Mouse (Mus musculus) layer of hippocampus, adult 2 months (tissue): ENCODE data around the gene Fdps. TPM values are rescaled to one million over a fixed set of nuclear protein-coding genes. Genes with fewer than 3 reads are reported as not detected.

Experiments
- DNase-seq, 2 experiments: peaks; one replicate each; pipeline ENCODE4 v3.0.0; 2022; ENCODE audit warnings: low spot score in 2 of 2
- H3K27ac ChIP-seq: fragments of 200-600 bp; 2 replicates; pipeline ENCODE4 v1.8.1; 2022
- H3K4me3 ChIP-seq: fragments of 200-600 bp; 2 replicates; pipeline ENCODE4 v1.8.1; 2022; ENCODE audit warnings: mild to moderate bottlenecking
- CTCF ChIP-seq: fragments of 200-600 bp; conservative IDR thresholded peaks from 2 replicates; pipeline ENCODE4 v1.8.1; 2022; ENCODE audit warnings: antibody characterized with exemption, mild to moderate bottlenecking, moderate library complexity
- long read RNA-seq, 2 experiments: library from polyadenylated mRNA; stranded (forward); transcript quantifications; one replicate each; pipeline ENCODE4 v2.0.0; 2021; ENCODE audit warnings: borderline mapping rate in 2 of 2
- total RNA-seq, 2 experiments: library from RNA; stranded (reverse); gene quantifications; 2 replicates each; pipeline ENCODE4 v1.2.3; 2021

The Fdps gene
- total RNA-seq, result 10 to 100 TPM; 72.5 to 78.4 TPM
- long read RNA-seq, experiment 1, transcript Fdps-201 (10 exons, 1,237 nt), result major isoform, 28 of 35 reads
- long read RNA-seq, experiment 1, partial matches to known transcripts, result 6 of 35 reads
- long read RNA-seq, experiment 1, other reads (novel, unspliced or antisense), result 0 of 35 reads
- long read RNA-seq, experiment 2, transcript Fdps-201 (10 exons, 1,237 nt), result major isoform, 34 of 42 reads
- long read RNA-seq, experiment 2, partial matches to known transcripts, result 5 of 42 reads
- long read RNA-seq, experiment 2, other reads (novel, unspliced or antisense), result 2 of 42 reads

DNA sequence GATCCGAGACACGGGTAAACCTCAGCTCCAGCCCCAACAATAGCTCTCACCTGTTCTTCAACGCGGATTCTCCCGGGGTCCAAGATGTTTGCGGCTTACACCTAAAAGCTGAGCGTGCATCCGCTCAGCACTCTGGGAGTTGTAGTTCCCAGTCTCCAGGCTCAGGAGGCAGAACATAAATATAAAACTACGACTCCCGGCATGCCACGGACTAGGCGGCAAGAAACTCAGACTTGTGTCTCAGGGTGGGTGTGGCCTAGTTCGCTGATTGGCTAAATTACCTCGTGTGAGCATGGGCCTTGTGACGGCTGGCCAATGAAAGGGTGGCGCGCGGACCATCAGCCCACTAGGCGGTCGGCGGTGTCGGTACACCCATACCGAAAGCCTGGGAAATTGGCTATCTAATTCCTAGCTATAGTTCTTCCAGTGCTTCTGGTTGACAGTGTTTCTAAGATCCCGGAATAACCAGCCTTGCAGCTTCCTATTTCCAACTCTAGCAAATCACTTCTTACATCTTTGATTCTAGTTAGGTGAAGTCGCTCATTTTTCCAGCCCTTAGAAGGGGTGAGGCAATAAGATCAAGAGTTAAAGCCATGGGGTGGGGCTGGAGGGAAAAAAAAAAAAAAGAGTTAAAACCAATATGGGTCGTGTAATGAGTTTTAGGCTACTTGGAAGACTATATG is at the start of gene Fdps:
Fdps (minus strand) TSS at position 148 of the 683 bp plus-strand sequence.
- Histone ChIP-seq H3K27ac (peak within 1 kb of the TSS; percentile 85), H3K4me3 (peak within 1 kb of the TSS; percentile 76)

DNA sequence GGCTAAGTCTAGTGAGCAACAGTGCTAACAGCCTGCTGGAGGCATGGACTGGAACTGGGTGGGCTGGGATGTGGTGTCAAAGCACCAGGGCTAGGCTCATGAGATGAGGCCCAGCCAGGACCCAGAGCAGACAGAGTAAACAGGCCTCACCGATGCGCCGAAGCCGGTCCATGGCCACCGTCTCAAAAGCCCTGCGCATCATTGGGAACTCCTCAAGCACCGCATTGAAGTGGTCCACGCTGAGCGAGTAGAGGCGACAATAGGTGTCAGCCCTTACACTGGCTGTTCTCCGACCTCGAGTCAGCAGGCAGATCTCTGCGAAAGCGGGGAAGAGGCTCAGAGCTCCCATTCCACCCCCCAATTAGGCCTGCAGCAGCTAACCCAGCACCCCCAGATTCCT is 46.8 kb upstream of the Fdps start:
- no peak for TF ChIP-seq CTCF
- H3K4me3 ChIP-seq, result no peak overlapping the region
- DNase-seq, result no peak
- no peak overlapping the region for H3K27ac ChIP-seq

More for the DNA sequence above, at the start of gene Fdps:
- DNase-seq, result peak; percentile 93 to 99
- TF ChIP-seq CTCF, result peak; percentile 67

DNA sequence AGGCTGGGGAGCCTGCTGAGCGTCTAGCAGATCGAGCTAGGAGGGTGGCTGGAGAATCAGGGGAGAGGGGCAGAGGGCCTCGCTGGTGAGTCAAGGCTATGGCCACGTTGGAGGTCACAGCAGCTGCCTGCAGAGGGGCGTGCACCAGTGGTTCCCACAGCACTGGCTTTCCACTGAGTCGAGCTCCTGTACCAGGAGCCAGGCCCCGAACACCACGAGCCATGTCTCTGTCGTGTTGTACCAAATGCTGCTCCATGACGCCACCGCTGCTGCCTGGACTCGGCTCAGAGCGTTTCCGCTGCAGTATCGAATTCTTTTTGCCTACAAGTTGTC is 46.2 kb upstream of the Fdps start:
- DNase-seq, result no peak
- Histone ChIP-seq H3K27ac (no peak overlapping the region), H3K4me3 (no peak overlapping the region)
- no peak for TF ChIP-seq CTCF

DNA sequence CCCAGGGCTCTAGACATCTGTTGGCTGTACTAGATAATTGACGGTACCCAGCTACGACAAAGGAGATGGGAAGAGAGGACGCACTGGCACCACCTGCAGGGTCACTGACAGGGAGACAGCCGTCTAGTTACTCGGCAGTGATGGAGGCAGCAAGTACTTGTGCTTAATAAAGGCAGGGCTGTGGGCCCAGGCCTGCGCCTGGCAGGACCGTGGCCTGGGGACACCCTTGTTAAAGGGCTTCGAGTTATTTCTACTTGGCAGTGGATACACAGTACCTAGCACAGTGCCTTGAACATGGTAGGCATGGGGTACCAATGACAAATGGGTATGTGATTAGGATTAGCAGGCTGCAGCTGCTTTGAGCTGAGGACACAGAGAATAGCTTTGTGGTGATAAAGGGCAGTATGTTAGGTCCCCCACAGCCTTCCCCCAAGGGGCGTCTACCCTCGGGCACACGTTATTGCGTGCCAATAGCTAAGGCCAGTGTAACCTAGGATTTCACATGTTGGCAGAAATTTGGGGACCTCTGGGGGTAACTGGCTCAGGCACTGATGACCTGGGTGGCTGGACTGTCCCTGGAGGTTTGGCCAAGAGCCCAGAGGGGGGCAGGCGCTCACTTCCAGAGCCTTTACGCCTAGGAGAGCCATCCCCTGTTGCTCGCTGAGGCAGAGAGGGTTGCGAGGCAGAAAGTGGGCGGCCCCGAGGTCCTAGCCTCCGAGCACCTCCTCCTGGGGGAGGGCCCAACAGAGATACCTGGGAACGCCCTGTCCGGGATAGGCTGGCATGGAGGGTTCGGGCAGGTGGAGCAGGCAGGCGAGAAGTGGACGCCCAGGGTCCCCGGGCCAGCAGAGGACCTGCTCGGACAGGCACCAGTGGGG is 45.6 kb upstream of the Fdps start:
- no peak for DNase-seq
- TF ChIP-seq CTCF, result no peak
- Histone ChIP-seq H3K4me3 (no peak overlapping the region), H3K27ac (no peak overlapping the region)

DNA sequence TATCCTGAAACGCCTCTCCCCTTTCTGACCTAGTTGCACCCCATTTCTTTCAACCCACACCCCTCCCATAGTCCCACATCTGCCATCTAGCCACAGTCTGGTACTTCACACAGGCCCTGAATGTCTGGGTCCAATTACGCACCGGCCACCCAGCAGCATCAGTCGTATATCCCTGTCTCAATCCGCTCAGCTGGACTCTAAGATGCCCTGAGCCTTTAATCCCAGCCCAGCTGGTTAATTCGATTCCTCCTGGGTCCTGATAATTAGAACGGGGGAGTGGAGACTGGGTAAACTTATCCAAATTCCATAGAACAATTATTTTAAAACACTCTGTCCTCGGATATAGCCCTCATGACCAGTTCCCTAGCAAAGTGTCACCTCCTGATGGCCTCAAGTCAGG is 43.8 kb upstream of the Fdps start:
- DNase-seq, result no peak
- H3K4me3 ChIP-seq, result no peak overlapping the region
- no peak for TF ChIP-seq CTCF
- no peak overlapping the region for H3K27ac ChIP-seq

DNA sequence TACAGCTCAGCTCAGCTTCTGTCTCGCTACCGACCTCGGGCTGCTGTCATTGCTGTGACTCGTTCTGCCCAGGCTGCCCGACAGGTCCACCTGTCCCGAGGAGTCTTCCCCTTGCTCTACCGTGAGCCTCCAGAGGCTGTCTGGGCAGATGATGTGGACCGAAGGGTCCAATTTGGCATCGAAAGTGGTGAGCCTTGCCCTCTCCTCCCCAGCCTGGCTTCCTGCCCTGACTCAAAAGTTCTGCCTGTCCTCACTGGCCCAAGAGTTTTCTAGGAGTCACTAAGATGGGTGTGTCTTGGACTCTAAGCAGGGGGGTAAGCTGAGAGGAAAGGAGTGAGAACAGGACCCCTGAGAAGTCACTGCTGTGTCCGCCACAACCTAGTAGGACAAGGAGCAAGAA is 43.1 kb upstream of the Fdps start:
- no peak for TF ChIP-seq CTCF

DNA sequence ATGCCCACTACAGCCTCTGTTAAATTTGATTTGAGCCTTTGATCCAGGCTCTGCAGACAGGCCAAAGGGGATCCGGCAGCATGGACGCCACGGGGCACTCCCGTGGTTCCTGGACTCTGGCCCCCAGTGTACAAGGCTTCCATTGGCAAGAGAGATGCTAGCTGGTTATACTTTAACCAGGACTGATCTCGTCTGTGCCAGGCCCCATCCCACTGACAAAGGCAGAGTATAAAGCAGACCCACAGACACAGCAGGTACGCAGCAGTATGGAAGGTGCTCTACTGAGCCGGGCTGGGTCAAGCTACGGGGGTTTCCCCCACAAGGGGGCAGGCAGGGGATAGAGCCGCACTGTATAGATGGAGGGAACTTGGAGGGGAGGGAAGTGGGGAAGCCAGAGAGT is 34.6 kb upstream of the Fdps start:
- no peak overlapping the region for H3K4me3 ChIP-seq
- TF ChIP-seq CTCF, result no peak
- DNase-seq, result no peak

More for the DNA sequence above, 43.1 kb upstream of the Fdps start:
- Histone ChIP-seq H3K27ac (no peak overlapping the region), H3K4me3 (no peak overlapping the region)
- no peak for DNase-seq

DNA sequence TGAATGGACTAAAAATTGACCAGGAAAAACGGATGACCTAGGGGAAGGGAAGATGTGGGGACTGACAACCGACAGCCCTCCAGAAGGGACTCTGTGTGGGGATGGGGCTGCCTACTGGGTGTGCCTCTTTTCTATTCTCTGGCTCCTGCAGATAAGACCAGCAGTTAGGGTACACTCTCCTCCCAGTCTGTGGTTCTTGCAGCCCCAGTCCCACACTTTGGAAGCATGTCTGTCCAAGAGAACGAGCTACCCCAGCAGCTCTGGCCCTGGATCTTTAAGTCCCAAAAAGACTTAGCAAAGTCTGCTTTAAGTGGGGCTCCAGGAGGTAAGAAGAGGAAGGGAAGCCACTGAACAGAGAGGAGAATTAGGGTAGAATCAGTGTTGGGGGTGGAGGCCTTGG is 34.2 kb upstream of the Fdps start, which contains the start of gene Pklr:
Pklr (plus strand) TSS at position 185 of the 400 bp plus-strand sequence.
- Histone ChIP-seq H3K4me3 (no peak within 1 kb of the TSS), H3K27ac (no peak within 1 kb of the TSS)
- TF ChIP-seq CTCF, result no peak
- DNase-seq, result no peak

More for the DNA sequence above, 34.6 kb upstream of the Fdps start:
- no peak overlapping the region for H3K27ac ChIP-seq

DNA sequence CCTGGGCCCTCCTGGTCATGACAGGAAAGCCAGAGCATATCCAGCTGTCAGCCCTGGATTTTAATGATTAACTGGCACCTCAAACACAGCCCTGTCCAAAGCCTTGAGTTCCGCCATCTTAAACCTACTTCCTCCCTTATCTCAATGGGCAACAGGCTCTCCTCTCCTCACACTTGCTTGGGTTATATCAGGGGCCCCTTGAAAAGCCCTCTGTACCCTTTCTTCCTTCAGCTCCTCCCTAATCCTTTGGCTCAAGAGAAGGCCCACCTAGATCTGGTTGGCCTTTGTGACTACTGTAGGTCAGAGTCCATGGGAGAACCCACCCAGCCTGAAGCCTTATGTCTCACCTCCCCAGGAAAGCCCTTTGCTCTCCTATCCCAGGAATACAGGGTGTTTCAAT is 32.0 kb upstream of the Fdps start:
- no peak for DNase-seq
- no peak overlapping the region for H3K4me3 ChIP-seq
- TF ChIP-seq CTCF, result no peak

DNA sequence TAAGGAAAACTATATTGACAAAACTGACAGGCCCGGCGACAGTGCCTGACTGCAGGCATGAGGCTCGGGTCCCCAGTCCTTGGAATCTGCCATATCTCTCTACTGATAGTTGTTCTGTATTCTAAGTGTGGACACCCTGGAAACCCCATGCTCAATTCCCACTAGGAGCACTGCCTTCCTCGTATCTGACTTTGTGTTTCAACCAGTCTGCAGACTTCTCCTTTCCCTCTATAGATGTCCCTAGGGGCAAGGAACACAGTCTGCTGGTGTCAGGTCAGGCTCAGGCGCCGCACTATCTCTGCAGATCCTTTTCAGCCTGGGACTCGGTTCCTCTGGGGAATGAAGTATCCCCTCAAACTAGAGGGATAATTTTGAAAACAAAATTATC is 31.3 kb upstream of the Fdps start:
- peak overlapping the region; percentile 63; the same call in 1 of the 2 replicates for H3K27ac ChIP-seq
- no peak for TF ChIP-seq CTCF
- H3K4me3 ChIP-seq, result no peak overlapping the region
- DNase-seq, result no peak

More for the DNA sequence above, 32.0 kb upstream of the Fdps start:
- H3K27ac ChIP-seq, result no peak overlapping the region

DNA sequence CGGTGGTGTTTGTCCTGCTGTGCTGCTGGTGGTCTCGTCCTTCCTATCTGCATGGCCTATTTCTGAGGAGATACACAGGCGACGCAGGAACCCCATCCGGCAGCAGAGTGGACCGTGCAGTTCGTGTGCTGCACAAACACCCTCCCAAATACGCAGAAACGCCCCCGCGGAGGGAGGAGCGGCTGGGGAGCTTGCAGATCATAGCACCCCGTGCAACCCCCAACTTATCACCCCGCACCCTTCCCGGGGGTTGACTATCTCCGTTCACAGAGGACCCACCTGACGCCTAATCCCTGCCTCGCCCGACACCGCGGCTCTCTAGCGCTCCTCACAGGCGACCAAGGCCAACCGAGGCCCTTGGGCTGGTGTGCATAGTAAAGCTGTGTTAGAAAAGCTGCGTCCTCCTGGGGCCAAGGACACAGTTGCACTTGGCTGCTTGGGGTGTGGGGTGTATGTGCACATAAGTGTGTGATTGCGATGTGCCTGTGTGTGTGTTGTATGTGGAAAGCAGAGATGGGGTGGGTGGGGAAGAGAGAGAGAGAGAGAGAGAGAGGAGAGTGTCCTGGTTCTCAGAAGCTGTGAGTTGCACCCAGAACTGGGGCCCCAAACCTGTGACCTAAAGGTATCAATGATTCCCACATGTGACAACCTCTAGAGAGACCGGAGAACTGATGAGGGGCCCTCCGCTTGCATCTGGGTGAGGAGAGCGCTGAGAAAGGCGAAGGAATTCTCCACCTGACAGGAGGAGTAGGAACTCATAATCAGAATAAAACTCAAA is 30.7 kb upstream of the Fdps start:
- peak overlapping the region; percentile 55 for H3K4me3 ChIP-seq
- DNase-seq, result peak; percentile 41 to 57
- TF ChIP-seq CTCF, result peak; percentile 68
- peak overlapping the region; percentile 63 for H3K27ac ChIP-seq

DNA sequence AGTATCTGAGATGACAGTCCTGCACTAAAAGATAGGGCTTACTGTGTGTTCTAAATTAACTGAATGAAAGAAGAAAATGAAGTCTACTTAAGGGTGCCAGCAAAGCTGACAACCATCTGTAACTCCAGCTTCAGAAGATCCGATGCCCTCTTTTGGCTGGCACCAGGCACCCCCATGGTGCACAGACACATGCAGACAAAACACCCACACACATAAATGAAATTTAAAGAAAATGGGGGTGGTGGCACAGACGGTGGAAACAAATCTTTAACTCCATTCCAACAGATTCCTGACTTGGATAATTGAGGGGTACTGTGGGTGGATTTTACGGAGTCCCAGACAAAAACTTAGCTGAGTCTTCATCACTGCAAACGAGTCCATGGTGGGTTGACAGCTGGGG is 30.1 kb upstream of the Fdps start:
- peak overlapping the region; percentile 14; the same call in 1 of the 2 replicates for H3K27ac ChIP-seq
- H3K4me3 ChIP-seq, result peak overlapping the region; percentile 55; the same call in 1 of the 2 replicates

DNA sequence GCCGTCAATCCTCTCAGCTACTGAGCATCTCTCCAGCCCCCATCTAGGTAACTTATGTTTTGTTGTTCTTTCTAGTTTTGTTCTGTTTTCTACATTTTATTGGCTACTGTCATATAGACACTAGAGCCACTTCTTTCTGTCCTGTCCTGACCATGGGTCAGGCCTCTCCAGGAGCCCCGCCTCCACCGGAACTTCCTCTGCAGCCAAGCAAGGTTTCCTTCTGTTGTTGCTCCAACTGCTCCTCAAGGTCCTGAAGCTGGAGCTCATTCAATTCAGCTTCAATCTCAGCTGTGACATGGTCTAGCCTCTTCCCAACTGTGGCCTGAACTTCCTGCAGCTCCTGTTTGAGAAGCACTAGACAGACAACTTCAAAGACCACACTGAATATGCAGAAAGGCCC is 28.1 kb upstream of the Fdps start:
- no peak overlapping the region for H3K4me3 ChIP-seq
- no peak overlapping the region for H3K27ac ChIP-seq
- no peak for TF ChIP-seq CTCF
- no peak for DNase-seq

More for the DNA sequence above, 30.1 kb upstream of the Fdps start:
- DNase-seq, result peak; percentile 52 to 82
- TF ChIP-seq CTCF, result no peak
